Mouse (Mus musculus) NIH3T3 (cell line): Measurements from ENCODE around the gene Gm49661.

Experiments used
- DNase-seq: peaks from one replicate; pipeline ENCODE4 v3.0.0-alpha.2; 2012; ENCODE audit warnings: low read depth

Gene Gm49661

DNA sequence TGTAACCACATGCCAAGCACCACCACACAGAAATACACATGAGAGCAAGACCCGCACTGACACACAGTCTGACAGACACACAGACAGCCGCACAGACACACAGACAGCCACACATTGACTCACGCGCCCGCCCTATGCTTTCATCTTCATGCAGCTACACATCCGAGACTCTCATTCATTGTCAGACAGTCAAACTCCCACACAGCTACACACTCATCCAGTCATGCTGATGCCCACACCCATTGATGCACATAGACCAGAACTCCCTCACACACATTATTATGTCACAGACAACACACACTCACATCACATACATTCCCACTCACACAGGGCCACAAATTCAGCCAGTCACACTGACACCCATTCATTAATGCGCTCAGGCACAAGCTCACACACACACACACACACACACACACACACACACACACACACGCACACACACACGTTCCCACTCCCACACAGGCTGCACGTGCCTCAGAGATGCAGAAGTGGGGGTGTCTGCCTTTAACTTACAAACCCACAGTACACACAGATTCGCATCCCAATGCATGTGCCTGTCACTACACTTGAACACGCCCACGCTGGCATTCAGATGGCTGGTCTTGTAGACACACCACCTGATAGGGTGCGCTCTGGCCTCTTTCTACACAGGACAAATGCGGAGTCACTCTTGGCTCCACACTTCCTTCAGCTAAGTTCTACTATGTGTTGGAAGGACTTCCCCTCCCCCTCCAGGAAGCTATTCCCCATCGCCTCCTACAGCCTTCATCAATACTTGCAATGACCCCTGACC lies 35.3 kb downstream of the Gm49661 start:
- DNase-seq: no peak

DNA sequence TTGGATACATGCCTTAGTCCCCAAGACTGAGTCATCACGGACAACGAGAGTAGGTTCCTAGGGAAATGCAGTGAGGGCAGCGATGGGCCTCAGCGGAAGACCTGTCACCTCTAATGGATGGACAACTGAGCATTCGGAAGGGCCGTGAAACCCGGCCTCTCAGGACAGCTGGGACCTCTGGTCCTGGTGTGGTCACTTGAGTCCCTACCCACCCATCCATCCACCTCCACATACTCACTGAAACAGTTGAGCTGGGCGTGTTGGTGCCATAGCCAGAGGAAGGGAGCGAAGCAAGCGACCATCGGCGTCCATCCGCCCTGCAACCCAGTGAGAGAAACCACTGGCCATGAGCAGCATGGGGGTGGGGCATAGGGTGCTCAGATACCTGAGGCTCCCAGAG lies 38.7 kb downstream of the Gm49661 start:
- DNase-seq: no peak

DNA sequence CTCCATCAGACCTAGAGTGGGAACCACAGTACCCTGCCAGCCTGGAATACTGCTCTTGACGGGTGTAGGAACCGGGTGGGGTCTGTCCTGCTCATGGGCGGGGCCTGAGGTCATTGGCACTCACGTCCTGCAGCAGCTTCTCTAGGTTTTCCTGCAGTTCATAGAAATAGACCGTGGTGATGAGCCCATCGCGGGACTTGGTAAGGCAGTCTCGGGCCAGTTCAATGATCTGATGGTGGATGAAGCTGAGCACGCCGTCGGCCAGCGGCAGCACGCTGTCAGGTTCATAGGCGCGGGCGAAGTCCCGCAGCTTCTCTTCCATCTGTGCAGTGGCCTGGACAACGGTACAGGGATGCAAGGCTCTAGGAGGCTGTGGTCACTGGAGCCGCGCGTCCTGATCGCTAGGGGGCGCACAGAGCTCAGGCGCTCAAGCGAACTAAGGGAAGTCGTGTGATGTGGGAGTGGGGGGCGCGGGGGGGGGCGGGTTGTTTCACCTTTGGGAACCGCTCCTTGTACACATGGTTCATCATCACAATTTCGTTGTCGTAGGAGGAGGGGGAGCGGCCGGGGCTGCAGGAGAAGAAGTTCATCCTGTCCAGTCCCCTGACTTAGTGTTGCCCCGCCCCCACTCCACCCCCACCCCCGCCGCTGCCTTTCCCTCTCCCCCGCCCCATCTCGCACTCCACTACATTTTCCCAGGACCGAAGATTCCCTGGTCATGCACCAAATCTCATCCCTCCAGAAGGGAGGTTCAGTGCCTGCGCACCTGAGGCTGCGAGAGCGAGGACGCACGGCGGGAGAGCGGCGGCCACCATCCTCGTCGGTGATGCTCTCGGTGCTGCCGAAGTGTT lies 40.6 kb downstream of the Gm49661 start:
- peak; percentile 91 for DNase-seq

DNA sequence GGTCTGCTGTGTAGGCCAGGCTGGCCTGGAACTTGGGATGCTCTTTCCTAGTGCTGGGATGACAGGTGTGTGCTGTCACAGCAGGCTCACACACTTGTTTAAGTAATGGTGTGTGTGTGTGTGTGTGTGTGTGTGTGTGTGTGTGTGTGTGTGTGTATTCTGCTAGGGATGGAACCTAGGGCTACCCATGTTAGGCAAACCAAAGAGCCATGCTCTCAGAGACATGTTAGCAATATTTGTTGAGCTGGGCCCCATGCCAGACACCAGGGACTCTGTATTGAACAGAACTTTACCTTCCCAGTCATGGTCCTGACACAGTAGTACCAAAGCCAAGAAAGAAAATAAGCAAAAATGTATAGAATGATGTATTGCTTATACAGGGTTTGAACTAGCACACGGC lies 41.7 kb downstream of the Gm49661 start:
- DNase-seq: no peak

DNA sequence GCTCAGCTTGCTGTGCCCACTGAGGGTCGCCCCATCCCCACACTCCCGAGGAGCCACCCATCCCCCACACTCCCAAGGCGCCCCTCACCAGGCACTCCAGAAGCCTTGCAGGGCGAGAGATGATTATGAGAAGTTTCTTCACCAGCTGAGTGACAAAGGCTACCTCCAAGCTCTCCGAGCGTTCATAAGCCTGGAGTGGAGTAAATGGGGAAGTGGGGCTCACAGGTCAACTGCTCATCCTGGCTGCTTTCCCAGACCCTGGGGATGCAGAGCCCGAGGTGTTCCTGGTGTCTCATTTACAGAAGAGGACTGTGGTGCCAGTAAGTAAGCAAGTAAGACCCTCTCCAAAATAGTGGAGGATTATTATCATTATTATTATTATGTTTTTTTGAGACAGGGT lies 43.7 kb downstream of the Gm49661 start:
- DNase-seq: no peak

DNA sequence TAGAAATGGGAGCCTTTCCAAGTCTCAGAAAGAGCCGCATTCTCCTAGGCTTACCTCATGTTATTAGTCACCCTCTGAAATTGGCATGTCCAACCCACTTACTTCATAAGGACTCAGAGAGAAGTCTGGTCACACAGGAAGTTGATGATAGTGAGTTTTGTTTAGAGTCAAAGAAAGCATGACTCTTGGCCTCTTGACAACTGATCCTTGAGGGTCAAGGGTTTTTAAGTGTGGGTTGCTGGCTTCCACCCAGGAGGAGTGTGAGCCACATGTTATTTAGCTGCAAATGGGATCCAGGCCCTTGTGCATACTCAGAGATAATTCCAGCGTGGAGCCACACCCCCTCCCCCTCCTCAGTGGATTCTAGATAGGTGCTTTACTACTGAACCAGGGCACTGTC lies 47.6 kb downstream of the Gm49661 start:
- DNase-seq: peak; percentile 73

DNA sequence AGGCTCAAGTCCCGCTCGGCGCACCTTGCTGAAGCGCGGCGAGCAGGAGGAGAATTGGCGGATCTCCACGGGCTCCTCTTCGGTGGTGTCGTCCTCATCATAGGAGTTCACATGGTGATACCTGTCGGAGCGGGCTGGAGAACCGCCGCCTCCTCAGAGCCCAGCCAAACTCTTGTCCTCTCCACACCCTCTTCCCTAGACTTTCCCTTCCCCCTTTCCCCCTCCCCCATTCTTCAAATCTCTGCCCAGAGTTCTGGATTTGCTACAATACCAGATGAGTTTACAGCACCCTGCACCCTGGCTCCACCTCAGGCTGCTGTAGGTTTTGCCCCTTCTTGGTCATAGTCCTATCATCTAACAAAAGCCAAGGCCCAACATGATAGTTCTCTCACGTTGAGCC lies 50.6 kb downstream of the Gm49661 start:
- no peak for DNase-seq

DNA sequence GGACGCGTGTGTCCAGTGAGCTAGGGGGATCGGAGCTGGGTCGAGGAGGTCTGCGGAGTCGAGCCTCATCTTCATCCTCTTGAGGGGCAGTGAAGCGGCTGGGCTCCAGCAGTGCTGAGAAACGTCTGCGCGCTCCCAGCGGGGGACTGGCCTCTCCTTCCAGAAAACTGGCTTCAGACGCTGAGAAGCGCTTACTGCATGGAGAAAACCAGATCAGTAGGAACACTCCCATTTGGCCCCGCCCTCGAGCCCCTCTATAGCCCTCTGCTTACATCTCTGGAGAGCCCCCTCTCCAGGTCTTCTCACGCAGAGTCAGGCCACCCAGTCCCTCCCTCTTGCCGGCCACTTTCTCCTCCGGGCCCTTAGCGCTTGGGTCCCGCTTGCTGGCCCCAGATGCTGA lies 51.5 kb downstream of the Gm49661 start:
- no peak for DNase-seq
